Mouse (Mus musculus) cerebellum, postnatal 14 days (tissue): ENCODE results near the gene Lrrc49.
A peak's percentile ranks its signal among the peaks of the same experiment; 100 is the strongest.

Experiments used
- DNase-seq, 2 experiments: peaks; one replicate each; pipeline ENCODE4 v3.0.0; 2021; ENCODE audit warnings: mixed read lengths in 2 of 2

Gene Lrrc49

GRCm38 (mm10) chr9:60674780-60675179, 13.2 kb downstream of the Lrrc49 start:
- DNase-seq = no peak

GRCm38 (mm10) chr9:60672568-60672967, 15.4 kb downstream of the Lrrc49 start:
- no peak for DNase-seq

- peak; percentile 73 to 74 for DNase-seq
Measured at GRCm38 (mm10) chr9:60668886-60669285, 19.1 kb downstream of the Lrrc49 start.

GRCm38 (mm10) chr9:60665535-60665934, 22.4 kb downstream of the Lrrc49 start:
- DNase-seq = peak in 1 of 2 experiments; percentile 22

GRCm38 (mm10) chr9:60664866-60665265, 23.1 kb downstream of the Lrrc49 start:
- no peak for DNase-seq

- DNase-seq = peak; percentile 95 to 96
Measured at GRCm38 (mm10) chr9:60664385-60664784, 23.6 kb downstream of the Lrrc49 start.

GRCm38 (mm10) chr9:60662936-60663335, 25.0 kb downstream of the Lrrc49 start:
- peak; percentile 67 to 72 for DNase-seq

GRCm38 (mm10) chr9:60653582-60653981, 34.4 kb downstream of the Lrrc49 start:
- no peak for DNase-seq

- no peak for DNase-seq
Measured at GRCm38 (mm10) chr9:60653137-60653536, 34.8 kb downstream of the Lrrc49 start.

GRCm38 (mm10) chr9:60650277-60650676, 37.7 kb downstream of the Lrrc49 start:
- DNase-seq = no peak

- peak; percentile 82 to 83 for DNase-seq
Measured at GRCm38 (mm10) chr9:60648981-60649975, 38.7 kb downstream of the Lrrc49 start.

- DNase-seq = no peak
Measured at GRCm38 (mm10) chr9:60633601-60634000, 54.4 kb downstream of the Lrrc49 start.

GRCm38 (mm10) chr9:60626311-60626791, 61.6 kb downstream of the Lrrc49 start:
- DNase-seq = peak; percentile 65 to 81

GRCm38 (mm10) chr9:60625895-60626294, 62.1 kb downstream of the Lrrc49 start:
- peak; percentile 81 to 83 for DNase-seq

GRCm38 (mm10) chr9:60616946-60617345, 71.0 kb downstream of the Lrrc49 start:
- DNase-seq = no peak

GRCm38 (mm10) chr9:60616359-60616758, 71.6 kb downstream of the Lrrc49 start:
- no peak for DNase-seq

GRCm38 (mm10) chr9:60612260-60612659, 75.7 kb downstream of the Lrrc49 start:
- no peak for DNase-seq

GRCm38 (mm10) chr9:60610194-60610593, 77.8 kb downstream of the Lrrc49 start:
- no peak for DNase-seq

GRCm38 (mm10) chr9:60608857-60609256, 79.1 kb downstream of the Lrrc49 start:
- DNase-seq = no peak

GRCm38 (mm10) chr9:60608086-60608485, 79.9 kb downstream of the Lrrc49 start:
- peak; percentile 56 to 63 for DNase-seq

- DNase-seq = peak; percentile 63 to 65
Measured at GRCm38 (mm10) chr9:60604971-60605370, 83.0 kb downstream of the Lrrc49 start.

GRCm38 (mm10) chr9:60601936-60602335, 86.0 kb downstream of the Lrrc49 start:
- DNase-seq = no peak

GRCm38 (mm10) chr9:60600273-60600672, 87.7 kb downstream of the Lrrc49 start:
- DNase-seq = no peak

GRCm38 (mm10) chr9:60599489-60599888, 88.5 kb downstream of the Lrrc49 start:
- DNase-seq = peak; percentile 74 to 75
